Mouse (Mus musculus): ENCODE data around the gene Tjp1. TPM values are rescaled to one million over a fixed set of nuclear protein-coding genes. Genes with fewer than 3 reads are reported as not detected.
A peak's percentile ranks its signal among the peaks of the same experiment; 100 is the strongest.

Tjp1 gene
- polyA plus RNA-seq, 1 experiment from 2014 or later = 2.6 TPM

GRCm38 (mm10) chr7:65389539-65389938, 138.0 kb downstream of the Tjp1 start:
- no peak for DNase-seq (ENCODE audit: low spot score)

DNA sequence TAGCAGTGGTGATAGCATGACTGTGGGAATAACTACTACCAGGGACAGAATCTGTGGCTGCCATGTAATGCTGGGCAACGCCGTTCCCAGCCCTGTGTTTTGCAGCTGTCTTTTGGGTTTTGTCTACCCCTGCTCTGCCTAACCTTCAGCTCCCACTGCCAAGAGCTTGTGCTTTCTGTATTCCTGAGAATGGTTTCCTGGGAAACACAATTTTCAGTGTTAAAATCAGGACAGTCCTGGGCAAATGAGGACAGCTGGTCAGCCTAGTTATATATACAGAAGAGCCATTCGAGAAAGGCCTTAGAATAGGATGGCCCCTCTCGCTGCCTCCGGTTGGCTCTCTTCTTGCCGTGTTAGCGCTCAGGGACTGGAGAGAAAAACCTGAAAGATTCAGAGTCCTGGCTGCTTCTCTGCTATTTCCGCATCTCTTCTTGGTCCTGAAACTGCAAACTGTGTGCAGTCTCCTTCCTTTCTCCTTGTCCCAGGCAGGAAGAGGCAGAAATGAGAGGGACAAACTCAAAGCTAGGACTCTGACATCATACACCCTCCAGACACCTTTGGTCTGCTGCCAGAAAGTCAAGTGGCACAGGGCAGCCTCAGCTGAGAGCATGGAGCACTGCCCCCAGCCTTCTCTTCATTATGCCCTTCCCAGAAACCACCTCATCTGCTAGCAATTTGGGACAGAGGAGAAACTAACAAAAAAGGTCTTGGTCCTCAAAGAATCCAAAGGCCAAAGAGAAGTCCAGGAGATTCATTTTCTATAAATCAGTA, 139.2 kb downstream of the Tjp1 start:
- DNase-seq (ENCODE audit: low spot score) = no peak

GRCm38 (mm10) chr7:65387560-65388175, 139.9 kb downstream of the Tjp1 start:
- DNase-seq (ENCODE audit: low spot score) = no peak

- no peak for DNase-seq (ENCODE audit: low spot score)
Observed at GRCm38 (mm10) chr7:65384775-65385174, 142.8 kb downstream of the Tjp1 start.

- DNase-seq (ENCODE audit: low spot score) = no peak
Observed at GRCm38 (mm10) chr7:65382515-65383283, 144.9 kb downstream of the Tjp1 start.

GRCm38 (mm10) chr7:65381896-65382295, 145.7 kb downstream of the Tjp1 start:
- DNase-seq (ENCODE audit: low spot score) = no peak

DNA sequence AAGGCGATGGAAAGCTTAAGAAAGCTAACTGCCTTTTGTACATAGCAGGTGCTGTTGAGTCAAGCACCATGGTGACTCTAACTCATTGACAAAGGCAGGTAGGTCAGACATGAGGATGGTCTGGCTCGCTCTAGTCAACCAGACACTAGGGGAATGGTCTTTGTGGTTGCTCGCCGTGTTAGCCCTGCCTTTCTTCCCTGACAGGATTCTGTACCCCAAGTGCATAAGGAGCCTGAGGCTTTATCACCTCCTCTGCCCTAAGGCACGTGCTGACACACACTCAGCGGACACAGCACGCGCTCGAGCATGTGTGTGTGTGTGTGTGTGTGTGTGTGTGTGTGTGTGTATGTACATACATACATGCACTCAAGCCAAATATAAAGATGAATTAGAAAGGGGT, 146.9 kb downstream of the Tjp1 start:
- no peak for DNase-seq (ENCODE audit: low spot score)

DNA sequence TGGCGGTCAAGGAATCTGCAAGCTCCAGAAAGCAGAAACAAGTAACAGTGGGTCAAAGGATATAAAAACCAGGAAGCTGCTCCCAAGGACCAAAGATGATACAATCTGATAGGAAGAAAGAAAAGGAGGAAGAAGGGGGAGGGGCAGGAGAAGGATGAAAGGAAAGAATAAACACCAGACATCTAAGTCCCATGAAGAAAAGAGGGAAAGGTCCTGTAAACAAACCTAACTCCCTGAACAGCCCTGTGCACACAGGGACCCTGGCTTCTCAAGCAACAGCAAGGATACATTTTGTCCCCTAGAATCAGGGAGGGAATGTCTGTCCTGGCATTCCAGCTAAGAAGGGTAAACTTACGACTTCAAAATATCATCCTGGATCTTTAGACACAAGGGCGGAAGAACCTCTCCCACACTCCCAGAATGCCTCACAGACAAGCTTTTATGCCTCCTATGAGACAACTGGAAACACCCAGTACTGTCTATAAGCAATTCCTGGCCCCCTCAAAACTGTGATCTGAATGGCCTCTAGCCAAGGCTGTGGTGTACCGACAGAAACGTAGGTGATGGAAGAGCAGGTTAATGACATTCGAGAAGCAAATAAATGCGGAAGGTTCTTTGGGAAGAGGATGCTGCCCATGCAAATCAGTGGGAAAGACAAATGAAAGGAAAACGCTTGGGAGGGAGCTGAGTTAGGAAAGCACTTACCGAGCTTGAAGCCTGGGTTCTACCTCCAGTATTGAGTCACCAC, 148.6 kb downstream of the Tjp1 start:
- DNase-seq (ENCODE audit: low spot score) = no peak

GRCm38 (mm10) chr7:65377521-65377920, 150.1 kb downstream of the Tjp1 start:
- DNase-seq (ENCODE audit: low spot score) = no peak

DNA sequence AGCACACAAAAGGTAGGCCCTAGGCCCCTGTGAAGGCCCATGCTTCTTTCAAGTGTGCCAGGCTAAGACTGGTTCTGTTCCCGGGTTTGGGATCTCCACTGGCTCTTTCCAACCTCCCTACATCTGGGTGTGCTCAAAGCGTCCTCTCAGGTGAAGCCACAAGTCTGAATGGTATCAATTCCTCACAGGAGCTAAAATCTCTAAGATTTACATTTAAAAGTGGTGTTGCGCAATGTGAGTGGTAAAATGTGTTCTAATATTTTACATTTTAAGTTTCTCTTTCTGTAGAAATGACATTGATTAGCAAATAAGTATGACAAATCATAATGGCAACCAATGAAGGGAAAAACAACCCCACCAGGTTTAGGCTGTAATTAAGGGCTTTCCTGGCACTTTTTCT, 152.0 kb downstream of the Tjp1 start:
- no peak for DNase-seq (ENCODE audit: low spot score)

GRCm38 (mm10) chr7:65375176-65375575, 152.4 kb downstream of the Tjp1 start:
- no peak for DNase-seq (ENCODE audit: low spot score)

DNA sequence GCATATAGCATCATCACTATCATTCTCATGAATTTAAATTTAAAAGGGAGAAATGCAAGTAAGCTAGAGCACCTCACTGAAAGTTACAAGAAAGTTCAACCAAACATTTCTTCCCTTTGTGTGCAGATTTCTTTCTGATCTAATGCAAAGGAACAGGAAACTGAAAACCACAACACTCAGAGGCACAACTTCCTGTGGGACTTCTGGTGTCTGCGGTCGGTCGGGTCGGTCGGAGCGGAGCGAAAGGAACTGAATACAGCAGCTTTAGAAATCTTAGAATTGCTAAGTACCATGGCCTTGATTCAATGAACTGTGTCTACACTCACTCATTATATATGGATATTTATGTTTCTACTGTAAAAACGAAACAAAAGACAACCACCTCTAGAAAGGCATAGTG, 154.2 kb downstream of the Tjp1 start:
- peak; percentile 75 for DNase-seq (ENCODE audit: low spot score)

DNA sequence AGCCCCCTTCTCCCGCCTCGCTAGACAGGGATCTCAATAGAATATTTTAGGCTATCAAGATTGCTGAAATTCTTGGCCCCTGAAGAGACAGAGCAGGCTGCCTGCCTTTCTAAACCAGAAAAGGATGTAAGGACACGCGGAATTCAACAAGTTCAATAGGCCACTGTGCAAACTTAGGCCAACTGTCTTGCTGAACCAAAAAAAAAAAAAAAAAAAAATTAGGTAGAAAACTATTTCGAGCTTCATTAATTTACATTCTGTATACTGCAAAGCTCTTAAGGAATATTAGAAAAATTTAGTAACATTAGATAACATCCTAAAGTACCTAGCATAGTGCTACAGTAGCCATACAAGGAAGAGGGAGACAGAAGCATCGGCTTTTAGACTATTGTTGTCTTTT, 155.8 kb downstream of the Tjp1 start:
- no peak for DNase-seq (ENCODE audit: low spot score)

- peak; percentile 23 for DNase-seq (ENCODE audit: low spot score)
Observed at GRCm38 (mm10) chr7:65370787-65371616, 156.6 kb downstream of the Tjp1 start.

GRCm38 (mm10) chr7:65370381-65370786, 157.2 kb downstream of the Tjp1 start:
- peak; percentile 1 for DNase-seq (ENCODE audit: low spot score)

DNA sequence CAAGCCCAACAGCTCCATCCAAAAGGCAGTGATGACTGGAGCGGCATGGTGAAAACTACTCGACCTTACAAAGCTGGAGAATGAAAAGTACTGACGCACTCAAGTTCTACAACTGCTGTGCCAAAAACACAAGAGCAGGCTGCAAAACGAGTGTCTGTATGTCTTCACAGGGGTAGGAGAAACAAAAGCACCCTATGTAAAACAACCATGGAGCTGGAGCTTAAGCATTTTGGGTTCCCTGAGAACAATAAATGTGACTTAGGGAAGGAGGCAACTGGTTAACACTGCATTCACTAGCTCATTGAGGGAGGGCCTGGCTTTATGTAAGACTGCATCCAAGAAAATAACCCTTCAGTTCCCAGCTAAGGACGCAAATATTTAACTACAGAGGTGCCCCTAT, 158.5 kb downstream of the Tjp1 start:
- DNase-seq (ENCODE audit: low spot score) = no peak

GRCm38 (mm10) chr7:65367386-65368245, 160.0 kb downstream of the Tjp1 start:
- DNase-seq (ENCODE audit: low spot score) = no peak

DNA sequence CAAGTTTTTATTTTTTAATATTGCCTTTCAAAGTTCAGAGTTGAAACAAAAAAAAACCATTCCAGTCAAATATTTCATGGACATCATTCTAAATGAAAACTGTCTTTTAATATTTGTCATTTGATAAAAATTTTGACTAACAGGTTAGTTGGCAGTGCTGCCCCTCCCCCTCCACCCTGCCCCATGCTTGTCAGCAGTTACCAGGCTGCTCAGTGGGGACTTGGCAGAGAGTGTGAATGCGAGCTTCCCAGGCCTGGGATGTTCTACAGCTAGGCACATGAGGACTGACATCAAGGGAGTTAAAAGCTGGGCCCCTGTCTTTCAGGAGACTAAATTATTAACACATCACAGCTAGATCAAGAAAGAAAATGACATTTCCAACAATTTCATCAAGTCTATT, 161.4 kb downstream of the Tjp1 start:
- no peak for DNase-seq (ENCODE audit: low spot score)

- DNase-seq (ENCODE audit: low spot score) = no peak
Observed at GRCm38 (mm10) chr7:65365560-65365959, 162.0 kb downstream of the Tjp1 start.

DNA sequence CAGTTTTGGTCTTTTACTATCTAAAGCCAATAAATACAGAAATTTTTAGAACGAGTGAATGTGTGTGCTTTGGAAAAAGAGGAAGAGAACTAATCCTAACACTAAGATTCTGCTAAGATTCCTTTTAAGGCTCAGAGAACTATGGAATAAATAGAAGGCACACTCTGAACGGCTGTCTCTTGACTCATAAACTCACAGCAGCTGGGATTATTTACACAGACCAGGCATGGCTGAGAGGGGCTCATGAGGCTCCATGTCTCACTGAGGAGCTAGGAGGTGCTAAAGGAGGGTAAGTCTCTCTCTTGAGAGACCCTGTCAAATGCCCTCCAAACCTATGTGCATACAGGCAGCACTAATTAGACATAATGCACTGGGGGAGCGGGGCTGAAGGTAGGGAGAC, 167.3 kb downstream of the Tjp1 start:
- no peak for DNase-seq (ENCODE audit: low spot score)
